Mouse (Mus musculus) forebrain, postnatal 0 days (tissue): ENCODE data around the gene Slc15a5. TPM values are rescaled to one million over a fixed set of nuclear protein-coding genes. Genes with fewer than 3 reads are reported as not detected.
"Not testable (repeated sequence)": the region's sequence is repeated elsewhere in the genome, so short reads cannot be mapped to it uniquely, and the experiment has no call there.

Experiments used
- ATAC-seq: fragments of 200-750 bp; cut with Nextera tagmentation; 2 replicates; pipeline ENCODE4 v1.8.0; 2017; ENCODE audit warnings: mild to moderate bottlenecking, moderate library complexity
- DNase-seq: peaks from one replicate; pipeline ENCODE4 v3.0.0-alpha.2; 2015
- H3K27ac ChIP-seq: fragments of 300-500 bp; sonication (generic); 2 replicates; pipeline ENCODE4 v1.5.1; 2014; ENCODE audit warnings: low read depth, mild to moderate bottlenecking, antibody characterized with exemption, low read length, moderate library complexity, mixed read lengths
- H3K27me3 ChIP-seq: fragments of 300-500 bp; sonication (generic); 2 replicates; pipeline ENCODE4 v1.6.1; 2014; ENCODE audit warnings: mild to moderate bottlenecking, low read length, mixed read lengths; ENCODE audit not compliant: insufficient read depth
- H3K36me3 ChIP-seq: fragments of 300-500 bp; sonication (generic); 2 replicates; pipeline ENCODE4 v1.6.1; 2014; ENCODE audit warnings: mild to moderate bottlenecking, moderate library complexity; ENCODE audit not compliant: insufficient read depth
- H3K4me1 ChIP-seq: fragments of 300-500 bp; sonication (generic); 2 replicates; pipeline ENCODE4 v1.6.1; 2014; ENCODE audit warnings: antibody characterized with exemption; ENCODE audit not compliant: insufficient read depth
- H3K4me2 ChIP-seq: fragments of 300-500 bp; sonication (generic); 2 replicates; pipeline ENCODE4 v1.6.1; 2014; ENCODE audit warnings: low read depth, mild to moderate bottlenecking, moderate library complexity
- H3K4me3 ChIP-seq: fragments of 300-500 bp; sonication (generic); 2 replicates; pipeline ENCODE4 v1.5.1; 2014; ENCODE audit warnings: low read depth, low read length, mixed read lengths
- H3K9ac ChIP-seq: fragments of 300-500 bp; sonication (generic); 2 replicates; pipeline ENCODE4 v1.6.1; 2014; ENCODE audit warnings: mild to moderate bottlenecking
- H3K9me3 ChIP-seq: fragments of 300-500 bp; sonication (generic); 2 replicates; pipeline ENCODE4 v1.6.1; 2016; ENCODE audit warnings: low read length
- CTCF ChIP-seq: sonication (generic); IDR thresholded peaks from 2 replicates; pipeline ENCODE4 v1.5.1; 2016; ENCODE audit warnings: antibody characterized with exemption, control low read depth, low read depth
- WGBS: fragments of 180-500 bp; shearing (Covaris S2); extraction: QIAGEN DNeasy Blood & Tissue Kit; methylation state at CpG from one replicate; pipeline ENCODE4 v1.1.7; 2014; 5-methylcytosine and 5-hydroxymethylcytosine counted together
- polyA plus RNA-seq: library from polyadenylated mRNA; unstranded; fragments of >200 nt; fragmentation: Nextera tagmentation; extraction: Ambion mirVana; gene quantifications from 2 replicates; pipeline ENCODE4 v1.2.1, GENCODE M21; 2015
- total RNA-seq: library from RNA; depleted of rRNA; stranded (reverse); fragments of >200 nt; gene quantifications from 2 replicates; pipeline ENCODE4 v1.2.3, GENCODE M21; 2014

Gene Slc15a5
- total and polyA plus RNA-seq, 2 experiments from 2014 or later: 0.10 to 0.11 TPM

GRCm38 (mm10) chr6:138095060-138095459 is 15.3 kb upstream of the Slc15a5 start:
- H3K4me2 ChIP-seq: no peak overlapping the region
- H3K27ac ChIP-seq: no peak overlapping the region
- no peaks in the 10 kb centered on the region for H3K36me3 ChIP-seq
- no peak overlapping the region for H3K4me3 ChIP-seq
- no peak for TF ChIP-seq CTCF
- H3K9ac ChIP-seq: no peak overlapping the region
- 91% methylated on average over 3 of the region's 3 CpGs for WGBS
- DNase-seq: no peak
- H3K27me3 ChIP-seq: no peaks in the 10 kb centered on the region
- H3K4me1 ChIP-seq: no peaks in the 10 kb centered on the region
- H3K9me3 ChIP-seq: no peaks in the 10 kb centered on the region
- no peak for ATAC-seq

- H3K4me2 ChIP-seq: no peak overlapping the region
- H3K9ac ChIP-seq: no peak overlapping the region
- H3K27me3 ChIP-seq: no peaks in the 10 kb centered on the region
- WGBS: 87% methylated on average over 7 of the region's 7 CpGs
- no peaks in the 10 kb centered on the region for H3K4me1 ChIP-seq
- H3K36me3 ChIP-seq: no peaks in the 10 kb centered on the region
- no peak for TF ChIP-seq CTCF
- H3K4me3 ChIP-seq: no peak overlapping the region
- no peak for ATAC-seq
- H3K9me3 ChIP-seq: no peaks in the 10 kb centered on the region
- no peak for DNase-seq
- no peak overlapping the region for H3K27ac ChIP-seq
Measured at GRCm38 (mm10) chr6:138092432-138092831, 12.7 kb upstream of the Slc15a5 start.

- Histone ChIP-seq H3K4me3 (no peak overlapping the region), H3K27me3 (no peaks in the 10 kb centered on the region), H3K4me1 (no peaks in the 10 kb centered on the region), H3K9ac (no peak overlapping the region), H3K36me3 (no peaks in the 10 kb centered on the region), H3K4me2 (no peak overlapping the region), H3K27ac (no peak overlapping the region), H3K9me3 (no peaks in the 10 kb centered on the region)
- 86% methylated on average over 8 of the region's 8 CpGs for WGBS
- ATAC-seq: no peak
- no peak for DNase-seq
- TF ChIP-seq CTCF: no peak
Measured at GRCm38 (mm10) chr6:138089084-138089483, 9.4 kb upstream of the Slc15a5 start.

- not testable (repeated sequence) for DNase-seq, H3K27ac ChIP-seq, H3K4me2 ChIP-seq, ATAC-seq, H3K36me3 ChIP-seq, H3K4me1 ChIP-seq, H3K9me3 ChIP-seq, H3K27me3 ChIP-seq, H3K9ac ChIP-seq, H3K4me3 ChIP-seq
Measured at GRCm38 (mm10) chr6:138086421-138086820, 6.7 kb upstream of the Slc15a5 start.

DNA sequence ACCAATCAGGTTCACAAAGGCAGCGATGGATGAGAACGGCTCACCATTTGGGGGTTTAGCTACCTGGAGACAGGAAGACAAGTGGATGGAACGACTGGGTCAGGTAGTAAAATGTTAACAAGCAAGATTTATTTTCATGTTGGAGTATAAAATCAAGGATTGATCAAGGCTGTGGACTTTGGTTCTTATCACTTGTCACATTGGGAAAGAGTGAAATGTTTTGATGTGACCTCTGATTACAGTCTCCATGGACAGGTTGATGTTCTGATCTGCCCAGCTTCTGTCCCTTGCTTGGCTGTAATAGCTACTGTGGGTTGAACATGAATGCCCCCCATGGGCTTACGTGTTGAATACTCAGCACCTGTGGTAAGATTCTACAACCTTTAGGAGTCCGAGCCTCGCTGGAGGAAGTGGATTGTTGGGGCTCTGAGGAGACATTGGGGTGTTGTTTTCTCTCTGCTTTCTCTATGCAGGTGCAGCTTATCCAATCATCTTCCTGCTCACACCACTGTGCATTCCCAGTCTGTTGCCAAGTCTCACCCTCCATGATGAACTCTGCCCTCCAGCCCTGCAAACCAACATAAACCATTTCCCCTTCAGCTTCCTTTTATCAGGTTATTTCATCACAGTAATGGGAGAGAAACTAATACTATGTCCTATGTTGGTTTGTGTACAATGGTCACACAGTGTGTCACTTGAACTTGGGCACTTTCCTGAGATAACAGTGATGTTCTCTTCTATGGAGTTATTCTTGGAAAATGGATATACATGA is 1.2 kb upstream of the Slc15a5 start:
- ATAC-seq: no peak

GRCm38 (mm10) chr6:138077681-138078439 is 1.9 kb downstream of the Slc15a5 start:
- DNase-seq (no peak), ATAC-seq (no peak)
- Histone ChIP-seq H3K27ac (no peak overlapping the region), H3K9ac (no peak overlapping the region), H3K4me3 (no peak overlapping the region), H3K9me3 (no peaks in the 10 kb centered on the region), H3K4me2 (no peak overlapping the region), H3K27me3 (no peaks in the 10 kb centered on the region), H3K4me1 (no peaks in the 10 kb centered on the region), H3K36me3 (no peaks in the 10 kb centered on the region)
- TF ChIP-seq CTCF: no peak
- 88% methylated on average over 5 of the region's 5 CpGs for WGBS

More for the DNA sequence above, 1.2 kb upstream of the Slc15a5 start:
- no peak for DNase-seq
- TF ChIP-seq CTCF: no peak
- 94% methylated on average over 6 of the region's 6 CpGs for WGBS
- H3K4me1 ChIP-seq: no peaks in the 10 kb centered on the region
- no peak overlapping the region for H3K4me3 ChIP-seq
- no peaks in the 10 kb centered on the region for H3K36me3 ChIP-seq
- H3K4me2 ChIP-seq: no peak overlapping the region
- H3K27me3 ChIP-seq: no peaks in the 10 kb centered on the region
- H3K27ac ChIP-seq: no peak overlapping the region
- no peaks in the 10 kb centered on the region for H3K9me3 ChIP-seq
- H3K9ac ChIP-seq: no peak overlapping the region

DNA sequence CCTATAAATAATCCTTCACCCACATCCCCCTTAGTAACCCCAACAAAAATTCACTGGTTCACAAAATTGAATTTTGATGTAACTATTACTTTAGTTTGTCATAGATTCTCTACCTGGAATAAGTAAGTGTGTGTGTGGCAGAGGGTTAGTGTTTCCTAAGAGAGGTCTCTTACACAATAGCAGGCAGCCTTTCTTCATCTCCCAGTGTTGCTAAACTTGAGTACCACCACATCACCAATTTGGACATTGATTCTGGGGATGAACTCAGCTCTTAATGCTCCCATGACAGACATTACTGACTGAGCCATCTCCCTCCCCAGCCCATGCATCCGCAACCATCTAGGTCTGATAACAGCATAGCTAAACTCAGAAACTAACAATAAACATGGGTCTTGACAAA is 4.0 kb downstream of the Slc15a5 start:
- H3K4me3 ChIP-seq: no peak overlapping the region
- ATAC-seq (no peak), DNase-seq (no peak)
- no peaks in the 10 kb centered on the region for H3K9me3 ChIP-seq
- TF ChIP-seq CTCF: no peak
- H3K36me3 ChIP-seq: no peaks in the 10 kb centered on the region
- H3K4me2 ChIP-seq: no peak overlapping the region
- WGBS: 94% methylated on average over 1 of the region's 1 CpGs
- H3K27ac ChIP-seq: no peak overlapping the region
- no peaks in the 10 kb centered on the region for H3K4me1 ChIP-seq
- H3K9ac ChIP-seq: no peak overlapping the region
- no peaks in the 10 kb centered on the region for H3K27me3 ChIP-seq
